Mouse (Mus musculus) T-cell, adult 2 months (primary cell): ENCODE data around the gene Sel1l2.
"Not testable (repeated sequence)": the region's sequence is repeated elsewhere in the genome, so short reads cannot be mapped to it uniquely, and the experiment has no call there.

Experiments used
- DNase-seq: peaks from one replicate; pipeline ENCODE4 v3.0.0; 2022; ENCODE audit warnings: low spot score

Gene Sel1l2

DNA sequence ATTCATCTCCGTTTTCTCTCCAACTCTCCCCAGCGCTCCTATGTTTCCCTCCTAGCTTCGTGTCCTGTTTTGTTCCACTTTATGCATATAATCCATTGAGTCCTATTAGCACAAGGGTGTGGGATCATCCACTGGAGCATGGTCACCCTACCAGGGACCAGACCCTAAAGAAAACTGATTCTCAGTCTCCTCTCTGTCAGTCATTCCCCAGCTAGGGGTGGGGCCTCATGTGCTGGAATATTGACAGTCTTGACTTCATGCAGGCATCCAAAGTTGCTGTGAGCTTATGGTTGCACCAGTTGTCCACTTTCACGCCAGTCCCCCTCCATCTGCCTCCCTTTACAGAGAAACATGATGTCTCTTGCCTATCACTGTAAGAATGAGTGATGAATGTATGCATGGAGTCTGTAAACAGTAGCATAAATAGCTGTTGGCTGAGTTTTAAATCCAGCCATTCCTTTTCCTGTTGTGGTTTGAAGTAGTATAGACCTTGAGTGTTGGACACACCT lies 174.9 kb downstream of the Sel1l2 start:
- DNase-seq, result no peak

DNA sequence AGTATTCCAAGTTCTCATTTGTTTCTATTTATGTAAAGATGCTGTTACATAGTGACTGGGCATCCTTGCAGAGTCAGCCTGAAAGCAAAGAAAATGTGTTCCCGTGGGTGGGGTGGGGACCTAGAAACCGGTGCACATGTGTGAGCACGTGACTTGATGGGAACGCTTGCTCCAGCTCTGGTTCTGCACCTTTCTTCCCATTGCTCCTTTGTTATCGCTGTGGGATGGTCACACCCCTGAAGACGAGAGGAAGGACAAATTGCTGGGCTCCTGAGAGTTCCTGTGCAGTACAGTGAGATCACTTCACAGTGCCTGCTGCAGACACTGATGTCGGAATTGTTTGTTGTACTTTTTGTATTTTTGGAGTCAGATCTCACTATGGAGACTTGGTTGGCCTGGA lies 185.8 kb downstream of the Sel1l2 start:
- DNase-seq, result no peak

DNA sequence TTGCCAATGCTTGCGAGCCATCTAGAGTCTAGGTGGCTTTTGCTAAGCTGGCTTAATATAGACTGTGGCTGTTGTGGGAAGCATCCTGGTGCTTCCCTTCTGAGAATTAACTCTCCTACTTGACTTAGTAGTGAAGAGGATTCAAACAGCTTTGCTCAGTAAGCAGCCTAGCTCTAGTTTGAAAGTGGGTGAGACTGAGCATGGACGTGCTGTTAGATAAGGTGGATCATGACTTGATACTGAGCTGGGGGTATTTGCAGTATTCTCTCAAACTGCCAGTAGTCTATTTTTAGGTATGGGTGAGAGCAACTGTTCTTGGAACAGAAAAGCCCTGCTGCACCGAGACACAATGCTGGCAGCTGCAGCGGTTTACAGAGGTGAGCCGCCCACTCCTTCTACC lies 186.9 kb downstream of the Sel1l2 start:
- no peak for DNase-seq

DNA sequence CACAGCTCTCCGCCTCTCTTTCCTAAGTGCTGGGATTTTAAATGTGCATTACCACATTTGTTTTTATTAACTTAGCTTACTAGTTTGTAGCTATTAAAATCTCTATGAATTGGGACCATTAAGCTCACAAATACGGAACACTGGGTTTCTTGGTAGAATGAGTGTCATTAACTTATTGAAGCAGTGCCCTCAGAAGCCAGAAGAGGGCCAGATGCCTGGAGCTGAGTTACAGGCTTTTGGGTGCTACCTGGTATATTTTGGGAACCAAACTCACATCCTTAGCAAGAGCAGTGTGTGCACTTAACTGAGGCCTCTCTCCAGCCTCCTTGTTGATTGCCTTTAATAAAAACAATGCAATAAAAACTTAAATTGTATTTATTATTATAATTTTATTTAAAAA lies 188.8 kb downstream of the Sel1l2 start:
- no peak for DNase-seq

DNA sequence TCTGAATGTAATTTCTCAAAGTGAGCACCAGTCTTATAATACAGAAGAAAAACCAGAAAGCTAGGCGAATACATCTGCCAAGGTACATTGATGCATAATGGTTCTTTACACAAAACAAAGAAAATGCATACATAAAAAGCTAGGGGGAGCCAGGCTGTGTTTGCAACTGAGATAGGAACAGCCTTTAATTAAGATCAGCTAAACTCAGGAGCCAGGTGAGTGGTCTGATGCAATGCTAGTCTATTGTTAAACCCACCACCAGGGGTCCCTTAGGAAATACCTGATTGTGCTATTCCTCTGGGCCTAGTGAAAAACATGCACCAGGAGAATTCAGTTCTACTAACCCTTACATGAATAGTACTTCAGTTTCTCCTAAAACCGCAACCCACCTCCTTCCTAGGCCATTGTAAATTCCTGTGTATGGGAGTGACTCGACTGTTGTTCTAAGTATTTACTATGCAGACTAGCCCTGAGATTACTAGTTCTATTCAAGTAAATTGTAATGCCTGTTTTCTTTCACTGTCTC lies 203.8 kb downstream of the Sel1l2 start:
- DNase-seq, result not testable (repeated sequence)
